Comparison of ENCODE assay signal across 8 mouse cellular contexts in the genomic region with DNA sequence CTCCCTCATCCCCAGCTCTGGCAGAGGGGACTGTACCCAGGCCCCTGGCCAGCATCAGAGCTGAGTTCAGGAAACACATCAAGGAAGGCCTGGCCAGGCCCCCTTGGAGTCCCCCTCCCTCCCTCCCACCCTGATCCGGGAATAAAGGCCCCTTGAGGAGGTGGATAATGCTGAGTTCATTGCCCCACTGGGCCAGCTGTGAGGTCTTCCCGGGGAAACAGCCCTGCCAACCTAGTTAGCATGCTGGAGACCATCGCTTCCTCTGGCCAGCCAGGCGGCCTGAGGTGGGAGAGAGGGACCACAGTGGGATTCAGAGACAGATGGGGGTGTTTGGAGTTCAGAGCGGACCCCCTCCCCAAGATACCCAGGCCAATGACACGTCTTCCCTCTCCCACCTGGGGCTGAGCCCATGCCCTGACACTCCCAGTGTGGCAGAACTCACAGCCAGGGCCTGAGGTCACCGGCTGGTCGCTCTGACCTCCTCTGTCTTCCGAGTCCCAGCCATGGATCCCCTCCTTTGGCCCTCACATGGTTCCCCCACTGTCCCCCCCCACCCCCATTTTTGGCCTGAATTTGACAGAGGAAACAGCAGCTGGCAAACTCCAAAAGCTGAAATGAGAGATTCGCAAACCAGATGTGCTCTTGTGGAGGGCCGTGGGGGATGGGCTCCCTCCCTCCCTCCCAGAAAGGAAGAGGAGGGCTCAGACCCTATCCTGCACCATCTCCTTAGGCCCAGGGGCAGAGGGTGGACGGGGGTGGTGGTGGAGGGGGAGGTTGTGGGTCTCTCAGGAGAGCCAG. TPM values are rescaled to one million over a fixed set of nuclear protein-coding genes. Genes with fewer than 3 reads are reported as not detected.
A peak's percentile ranks its signal among the peaks of the same experiment; 100 is the strongest.
DNase-seq lines count a peak whose midpoint lies in the region; ATAC-seq and TF ChIP-seq lines count a peak whose summit lies in the region.

No protein-coding gene starts in this region.

- ATAC-seq in forebrain, embryonic 11.5 days (replicated peaks; ENCODE audit: low FRiP score), result no peak; the same call in 1 of the 2 replicates
- ATAC-seq in limb, embryonic 14.5 days (ENCODE audit: low FRiP score, low read depth), result peak; percentile 64
- ATAC-seq in stomach, embryonic 16.5 days (ENCODE audit: insufficient read depth, low FRiP score), result peak; percentile 27; the same call in 1 of the 2 replicates

- no peak for DNase-seq in forebrain, embryonic 10.5 days (ENCODE audit: extremely low spot score, low spot score)
- no peak for DNase-seq in forebrain, embryonic 11.5 days (ENCODE audit: low spot score)
- peak; percentile 45 for DNase-seq in right cerebral cortex, adult 18-20 months
- no peak for DNase-seq in right cerebral cortex, postnatal 14 days
- peak; percentile 75 for DNase-seq in limb, embryonic 14.5 days (ENCODE audit: low spot score)
- DNase-seq in yolk sac, embryonic 10.5 days (ENCODE audit: low spot score), result no peak
- no peak for DNase-seq in frontal cortex, postnatal 14 days (ENCODE audit: low spot score in 2 of 2)

- no peak overlapping the region for H3K9ac ChIP-seq in forebrain, embryonic 11.5 days (ENCODE audit: low read length)
- H3K9ac ChIP-seq in limb, embryonic 14.5 days (ENCODE audit: low read depth, low read length, severe bottlenecking), result peak overlapping the region; percentile 34; the same call in 1 of the 2 replicates
- peak overlapping the region; percentile 52 for H3K9ac ChIP-seq in stomach, embryonic 16.5 days (ENCODE audit: low read length)

- H3K4me1 ChIP-seq in forebrain, embryonic 10.5 days, result peaks cover 82% of the 10 kb centered on the region
- peaks cover 18% of the 10 kb centered on the region for H3K4me1 ChIP-seq in forebrain, embryonic 11.5 days (replicated peaks; ENCODE audit: control insufficient read depth, insufficient read depth, low read length)
- H3K4me1 ChIP-seq in limb, embryonic 14.5 days (ENCODE audit: control insufficient read depth, insufficient read depth, low read length), result peaks cover 63% of the 10 kb centered on the region
- peaks cover 75% of the 10 kb centered on the region for H3K4me1 ChIP-seq in stomach, embryonic 16.5 days (ENCODE audit: control insufficient read depth, insufficient read depth, low read length)

- H3K27ac ChIP-seq in forebrain, embryonic 10.5 days, result peak overlapping the region; percentile 83
- no peak overlapping the region for H3K27ac ChIP-seq in forebrain, embryonic 11.5 days (ENCODE audit: low read depth, low read length)
- H3K27ac ChIP-seq in limb, embryonic 14.5 days (replicated peaks; ENCODE audit: low read depth, low read length), result peak overlapping the region; percentile 84
- H3K27ac ChIP-seq in stomach, embryonic 16.5 days (ENCODE audit: low read length), result peak overlapping the region; percentile 84

- TF ChIP-seq POLR2A in limb, embryonic 14.5 days (IDR thresholded peaks at IDR 0.05; ENCODE audit: borderline replicate concordance, extremely low read depth, insufficient read depth, insufficient read length), result no peak

- no peak overlapping the region for H3K4me2 ChIP-seq in forebrain, embryonic 11.5 days (ENCODE audit: low read depth, low read length, severe bottlenecking)
- H3K4me2 ChIP-seq in limb, embryonic 14.5 days (replicated peaks; ENCODE audit: low read depth, low read length, severe bottlenecking), result peak overlapping the region; percentile 48
- H3K4me2 ChIP-seq in stomach, embryonic 16.5 days (ENCODE audit: low read depth, low read length), result peak overlapping the region; percentile 44

- peak overlapping the region; percentile 19 for H3K4me3 ChIP-seq in forebrain, embryonic 10.5 days
- no peak overlapping the region for H3K4me3 ChIP-seq in forebrain, embryonic 11.5 days (ENCODE audit: low read depth, low read length)
- H3K4me3 ChIP-seq in limb, embryonic 14.5 days (replicated peaks; ENCODE audit: low read length), result peak overlapping the region; percentile 13
- H3K4me3 ChIP-seq in stomach, embryonic 16.5 days (replicated peaks; ENCODE audit: low read length), result no peak overlapping the region; the same call in 1 of the 2 replicates

- H3K9me3 ChIP-seq in forebrain, embryonic 10.5 days, result no peaks in the 10 kb centered on the region
- H3K9me3 ChIP-seq in forebrain, embryonic 11.5 days (ENCODE audit: control insufficient read depth, low read length), result no peaks in the 10 kb centered on the region
- H3K9me3 ChIP-seq in limb, embryonic 14.5 days (ENCODE audit: control insufficient read depth, low read length), result no peaks in the 10 kb centered on the region
- H3K9me3 ChIP-seq in stomach, embryonic 16.5 days (replicated peaks; ENCODE audit: control insufficient read depth, low read length), result no peaks in the 10 kb centered on the region

- WGBS in forebrain, embryonic 10.5 days, result 31% methylated on average over 12 of the region's 12 CpGs
- 25% methylated on average over 12 of the region's 12 CpGs for WGBS in forebrain, embryonic 11.5 days
- 12% methylated on average over 12 of the region's 12 CpGs for WGBS in limb, embryonic 14.5 days
- 29% methylated on average over 12 of the region's 12 CpGs for WGBS in stomach, embryonic 16.5 days

- H3K27me3 ChIP-seq in forebrain, embryonic 10.5 days (ENCODE audit: poor library complexity, severe bottlenecking), result peaks cover 5% of the 10 kb centered on the region; the same call in 1 of the 2 replicates
- no peaks in the 10 kb centered on the region for H3K27me3 ChIP-seq in forebrain, embryonic 11.5 days (ENCODE audit: control insufficient read depth, insufficient read depth, low read length)
- no peaks in the 10 kb centered on the region for H3K27me3 ChIP-seq in limb, embryonic 14.5 days (ENCODE audit: control insufficient read depth, insufficient read depth, low read length)
- H3K27me3 ChIP-seq in stomach, embryonic 16.5 days (ENCODE audit: control insufficient read depth, insufficient read depth, low read length), result no peaks in the 10 kb centered on the region

- H3K36me3 ChIP-seq in forebrain, embryonic 10.5 days (replicated peaks), result peaks cover 51% of the 10 kb centered on the region
- peaks cover 11% of the 10 kb centered on the region for H3K36me3 ChIP-seq in forebrain, embryonic 11.5 days (ENCODE audit: control insufficient read depth, insufficient read depth, low read length)
- peaks cover 46% of the 10 kb centered on the region for H3K36me3 ChIP-seq in limb, embryonic 14.5 days (ENCODE audit: control insufficient read depth, insufficient read depth, low read length)
- H3K36me3 ChIP-seq in stomach, embryonic 16.5 days (ENCODE audit: control insufficient read depth, insufficient read depth, low read length), result peaks cover 16% of the 10 kb centered on the region

RNA-seq across cellular contexts. Expression of a gene that starts 6.5 kb away (rescaled TPM):
- 66.5 and 67.4 TPM in 2 replicates for polyA plus RNA-seq in forebrain, embryonic 10.5 days (2016; fragmentation: Nextera tagmentation; extraction: Ambion mirVana)
- 71.2 and 75.0 TPM in 2 replicates for polyA plus RNA-seq in forebrain, embryonic 11.5 days (2014; fragmentation: Nextera tagmentation; extraction: Ambion mirVana)
- 261 and 271 TPM in 2 replicates for polyA plus RNA-seq in limb, embryonic 14.5 days (2012; rRNA removed)
- polyA plus RNA-seq in limb, embryonic 14.5 days (2014; fragmentation: Nextera tagmentation; extraction: Ambion mirVana), result 146 and 172 TPM in 2 replicates
- 95.6 and 102 TPM in 2 replicates for polyA plus RNA-seq in stomach, embryonic 16.5 days (2015; fragmentation: Nextera tagmentation; extraction: Ambion mirVana)

RNA-seq across cellular contexts. Expression of a gene that starts 28.4 kb away (rescaled TPM):
- 7.3 and 7.7 TPM in 2 replicates for polyA plus RNA-seq in forebrain, embryonic 10.5 days (2016; fragmentation: Nextera tagmentation; extraction: Ambion mirVana)
- 6.8 and 7.8 TPM in 2 replicates for polyA plus RNA-seq in forebrain, embryonic 11.5 days (2014; fragmentation: Nextera tagmentation; extraction: Ambion mirVana)
- polyA plus RNA-seq in limb, embryonic 14.5 days (2012; rRNA removed), result 30.7 and 33.5 TPM in 2 replicates
- 22.2 and 24.6 TPM in 2 replicates for polyA plus RNA-seq in limb, embryonic 14.5 days (2014; fragmentation: Nextera tagmentation; extraction: Ambion mirVana)
- polyA plus RNA-seq in stomach, embryonic 16.5 days (2015; fragmentation: Nextera tagmentation; extraction: Ambion mirVana), result 49.7 and 60.3 TPM in 2 replicates

RNA-seq across cellular contexts. Expression of a gene that starts 52.3 kb away (rescaled TPM):
- 9.9 and 10.0 TPM in 2 replicates for polyA plus RNA-seq in forebrain, embryonic 10.5 days (2016; fragmentation: Nextera tagmentation; extraction: Ambion mirVana)
- polyA plus RNA-seq in forebrain, embryonic 11.5 days (2014; fragmentation: Nextera tagmentation; extraction: Ambion mirVana), result 12.0 and 12.2 TPM in 2 replicates
- polyA plus RNA-seq in limb, embryonic 14.5 days (2012; rRNA removed), result 12.3 and 13.9 TPM in 2 replicates
- polyA plus RNA-seq in limb, embryonic 14.5 days (2014; fragmentation: Nextera tagmentation; extraction: Ambion mirVana), result 9.0 and 10.2 TPM in 2 replicates
- polyA plus RNA-seq in stomach, embryonic 16.5 days (2015; fragmentation: Nextera tagmentation; extraction: Ambion mirVana), result 8.8 and 10.0 TPM in 2 replicates

RNA-seq across cellular contexts. Expression of a gene that starts 53.9 kb away (rescaled TPM):
- 5.6 and 6.2 TPM in 2 replicates for polyA plus RNA-seq in forebrain, embryonic 10.5 days (2016; fragmentation: Nextera tagmentation; extraction: Ambion mirVana)
- polyA plus RNA-seq in forebrain, embryonic 11.5 days (2014; fragmentation: Nextera tagmentation; extraction: Ambion mirVana), result 4.9 and 5.5 TPM in 2 replicates
- polyA plus RNA-seq in limb, embryonic 14.5 days (2012; rRNA removed), result 64.5 and 68.3 TPM in 2 replicates
- polyA plus RNA-seq in limb, embryonic 14.5 days (2014; fragmentation: Nextera tagmentation; extraction: Ambion mirVana), result 16.4 and 19.9 TPM in 2 replicates
- 9.9 and 10.1 TPM in 2 replicates for polyA plus RNA-seq in stomach, embryonic 16.5 days (2015; fragmentation: Nextera tagmentation; extraction: Ambion mirVana)

Comparison
In these comparisons a context has a peak if more than half of its experiments do, and no peak if none do; other contexts are left out.
1. DNase-seq: peak in right cerebral cortex, adult 18-20 months (single experiment) and limb, embryonic 14.5 days (single experiment); none in forebrain, embryonic 10.5 days (single experiment), forebrain, embryonic 11.5 days (single experiment), right cerebral cortex, postnatal 14 days (single experiment), yolk sac, embryonic 10.5 days (single experiment) and frontal cortex, postnatal 14 days (0 of 2).
2. H3K4me3 ChIP-seq: peak in forebrain, embryonic 10.5 days (single experiment) and limb, embryonic 14.5 days (single experiment); none in forebrain, embryonic 11.5 days (single experiment) and stomach, embryonic 16.5 days (single experiment).